Mouse (Mus musculus) CH12.LX (cell line): Measurements from ENCODE around the gene Ccnk. TPM values are rescaled to one million over a fixed set of nuclear protein-coding genes. Genes with fewer than 3 reads are reported as not detected.

Experiments
- DNase-seq: peaks from one replicate; pipeline ENCODE4 v3.0.0-alpha.2; 2013; ENCODE audit errors: extremely low read depth
- H3K27ac ChIP-seq: 2 replicates; pipeline ENCODE4 v1.5.1; 2012; ENCODE audit warnings: low read depth, mild to moderate bottlenecking, control low read depth, moderate library complexity; ENCODE audit not compliant: insufficient read depth
- H3K27me3 ChIP-seq: replicated peaks from 2 replicates; pipeline ENCODE3; 2012; ENCODE audit warnings: inconsistent platforms
- H3K36me3 ChIP-seq, 2 experiments: replicated peaks in 1 of 2; 2 replicates each; pipeline versions ENCODE3 to v1.6.1; 2012; ENCODE audit warnings: inconsistent platforms in 1 of 2, low read length in 1 of 2, mild to moderate bottlenecking in 1 of 2, mixed read lengths in 1 of 2, moderate library complexity in 1 of 2; ENCODE audit not compliant: control insufficient read depth in 1 of 2, insufficient read depth in 1 of 2
- H3K4me1 ChIP-seq, 2 experiments: 2 replicates each; pipeline ENCODE4 v1.6.1; 2012; ENCODE audit warnings: inconsistent platforms in 1 of 2, moderate library complexity in 1 of 2; ENCODE audit not compliant: insufficient read depth in 2 of 2, control insufficient read depth in 1 of 2
- H3K4me2 ChIP-seq: 2 replicates; pipeline ENCODE4 v1.6.1; 2012; ENCODE audit warnings: low read depth, mild to moderate bottlenecking, control low read depth; ENCODE audit not compliant: poor library complexity, insufficient read depth, severe bottlenecking
- H3K4me3 ChIP-seq, 3 experiments: fragments of 150-350 bp in 1 of 3; sonication (generic) in 1 of 3; replicated peaks in 1 of 3; 2 replicates each; pipeline versions ENCODE3 to v1.5.1; 2011 to 2012; ENCODE audit warnings: low read depth in 2 of 3, low read length in 2 of 3, mild to moderate bottlenecking in 2 of 3, moderate library complexity in 2 of 3, control low read depth in 1 of 3, improper control_type of control experiment in 1 of 3, inconsistent platforms in 1 of 3, mixed read lengths in 1 of 3; ENCODE audit not compliant: poor library complexity in 1 of 3
- H3K79me2 ChIP-seq: replicated peaks from 2 replicates; pipeline ENCODE4 v1.6.1; 2012; ENCODE audit warnings: mild to moderate bottlenecking, moderate library complexity; ENCODE audit not compliant: control insufficient read depth, poor library complexity, insufficient read depth, severe bottlenecking; ENCODE audit errors: extremely low read depth
- H3K9ac ChIP-seq: 2 replicates; pipeline ENCODE4 v1.6.1; 2012; ENCODE audit warnings: low read depth, mild to moderate bottlenecking, control low read depth, moderate library complexity; ENCODE audit not compliant: insufficient read depth
- H3K9me3 ChIP-seq: replicated peaks from 2 replicates; pipeline ENCODE3; 2012; ENCODE audit warnings: low read length, inconsistent platforms, mixed read lengths
- BHLHE40 ChIP-seq: IDR thresholded peaks from 2 replicates; pipeline ENCODE4 v1.6.1; 2011; ENCODE audit warnings: mild to moderate bottlenecking, low read depth, low read length, improper control_type of control experiment
- CHD2 ChIP-seq: IDR thresholded peaks from 2 replicates; pipeline ENCODE4 v1.6.1; 2011; ENCODE audit warnings: low read length, improper control_type of control experiment
- EP300 ChIP-seq: IDR thresholded peaks from 2 replicates; pipeline ENCODE4 v1.6.1; 2011; ENCODE audit warnings: low read length, improper control_type of control experiment
- ETS1 ChIP-seq: conservative IDR thresholded peaks from 2 replicates; pipeline ENCODE4 v1.6.1; 2012; ENCODE audit warnings: low read depth, mild to moderate bottlenecking, inconsistent platforms, low read length, improper control_type of control experiment, moderate library complexity
- IRF4 ChIP-seq: IDR thresholded peaks from 2 replicates; pipeline ENCODE4 v1.6.1; 2014; ENCODE audit warnings: low read depth, mild to moderate bottlenecking, inconsistent platforms, low read length, improper control_type of control experiment
- MAX ChIP-seq: IDR thresholded peaks from 2 replicates; pipeline ENCODE4 v1.6.1; 2011; ENCODE audit warnings: low read length, improper control_type of control experiment
- MEF2A ChIP-seq: IDR thresholded peaks from 2 replicates; pipeline ENCODE4 v1.6.1; 2014; ENCODE audit warnings: low read depth, mild to moderate bottlenecking, inconsistent platforms, low read length, improper control_type of control experiment, borderline replicate concordance
- MXI1 ChIP-seq: IDR thresholded peaks from 2 replicates; pipeline ENCODE4 v1.6.1; 2011; ENCODE audit warnings: mild to moderate bottlenecking, low read depth, low read length, improper control_type of control experiment
- NRF1 ChIP-seq: IDR thresholded peaks from 2 replicates; pipeline ENCODE4 v1.6.1; 2014; ENCODE audit warnings: low read depth, mild to moderate bottlenecking, inconsistent platforms, low read length, improper control_type of control experiment, moderate library complexity
- POLR2AphosphoS2 ChIP-seq: IDR thresholded peaks from 2 replicates; pipeline ENCODE4 v1.6.1; 2011; ENCODE audit warnings: low read depth, low read length, improper control_type of control experiment
- SMC3 ChIP-seq: IDR thresholded peaks from 2 replicates; pipeline ENCODE4 v1.6.1; 2011; ENCODE audit warnings: low read depth, low read length, improper control_type of control experiment
- TCF12 ChIP-seq: IDR thresholded peaks from 2 replicates; pipeline ENCODE4 v1.6.1; 2014; ENCODE audit warnings: low read depth, mild to moderate bottlenecking, inconsistent platforms, low read length, improper control_type of control experiment
- UBTF ChIP-seq: IDR thresholded peaks from 2 replicates; pipeline ENCODE4 v1.6.1; 2012; ENCODE audit warnings: low read depth, mild to moderate bottlenecking, inconsistent platforms, low read length, improper control_type of control experiment, moderate library complexity
- USF1 ChIP-seq: IDR thresholded peaks from 2 replicates; pipeline ENCODE4 v1.6.1; 2014; ENCODE audit warnings: low read depth, mild to moderate bottlenecking, inconsistent platforms, low read length, improper control_type of control experiment
- USF2 ChIP-seq: conservative IDR thresholded peaks from 2 replicates; pipeline ENCODE4 v1.6.1; 2011; ENCODE audit warnings: low read depth, low read length, improper control_type of control experiment
- dilution Hi-C: fragments of 300-500 bp; cut with MboI; formaldehyde crosslinking; loops from 2 replicates; pipeline ENCODE4 v1.14.3; 2020; ENCODE audit warnings: low sequenced_read_pairs; ENCODE audit not compliant: extremely low pct_unique_long_range_greater_than_20kb, extremely low pct_ligation_motif_present
- in situ Hi-C: fragments of 300-500 bp; cut with MboI; formaldehyde crosslinking; loops from 3 replicates; pipeline ENCODE4 v1.14.3; 2019; ENCODE audit warnings: low sequenced_read_pairs, low pct_ligation_motif_present, low pct_unique_long_range_greater_than_20kb, mixed read lengths
- polyA plus RNA-seq: library from polyadenylated mRNA; unstranded; fragments of >175 nt; gene quantifications from 2 replicates; pipeline ENCODE4 v1.2.1, GENCODE M21; 2012; ENCODE audit warnings: low read depth; ENCODE audit not compliant: insufficient read length
- total RNA-seq, 2 experiments: library from RNA; depleted of rRNA; stranded (reverse); fragments of 300-350 nt in 1 of 2; fragments of >200 nt in 1 of 2; gene quantifications; 2 replicates each; pipeline ENCODE4 v1.2.3; 2012 to 2014

Ccnk gene
- total and polyA plus RNA-seq, 3 experiments = 9.2 to 66.8 (median 10.1) TPM

DNA sequence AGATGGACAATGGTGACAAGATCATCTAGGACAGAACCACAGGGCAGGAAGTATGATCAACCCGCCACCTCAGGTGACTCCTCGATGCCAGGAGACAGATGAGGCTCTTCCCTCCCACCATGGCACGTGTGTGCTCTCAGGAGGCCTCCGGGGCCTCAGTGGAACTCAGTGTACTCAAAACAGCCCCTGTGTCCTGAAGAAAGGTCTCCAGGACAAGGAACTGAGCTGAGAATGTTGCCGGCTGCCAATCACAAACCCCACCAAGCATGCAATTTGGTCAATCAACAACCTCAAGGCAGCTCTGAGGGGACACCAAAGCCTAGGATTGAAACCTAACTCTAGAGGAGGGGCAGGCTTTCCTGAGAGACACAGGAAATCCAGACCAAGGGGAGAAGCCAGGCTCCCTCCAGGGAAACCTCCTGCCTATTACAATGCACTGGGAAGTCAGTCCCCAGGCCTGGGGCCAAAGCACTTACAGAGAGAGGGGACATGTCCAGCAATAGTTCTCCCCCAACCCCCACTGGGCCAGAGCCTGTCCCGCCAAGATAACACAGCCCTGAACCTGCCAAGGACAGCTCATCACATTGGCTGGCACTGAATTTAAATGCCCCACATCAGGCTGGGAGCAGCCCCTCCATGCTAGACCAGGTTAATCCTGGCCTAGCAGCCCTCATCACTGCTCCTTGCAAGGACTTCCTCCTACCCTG is 58.1 kb downstream of the Ccnk start:
- no peak for DNase-seq
- TF ChIP-seq MEF2A = no peak
- TF ChIP-seq ETS1 = peak; percentile 26; the same call in 1 of the 2 replicates
- TF ChIP-seq IRF4 = no peak
- TF ChIP-seq CHD2 = no peak
- TF ChIP-seq BHLHE40 = peak; percentile 85
- TF ChIP-seq, all 38 proteins: peak for 2
- H3K4me2 ChIP-seq = no peak overlapping the region
- peaks cover 0 to 20% of the 10 kb centered on the region in 2 experiments for H3K36me3 ChIP-seq
- no peak overlapping the region for H3K4me3 ChIP-seq
- in situ Hi-C loops (loop anchor here (5.0 kb wide), 1 partner anchor 35 kb away; no protein-coding TSS in a partner anchor), dilution Hi-C loops (no loop called here)
- H3K79me2 ChIP-seq = no peaks in the 10 kb centered on the region
- no peaks in the 10 kb centered on the region for H3K9me3 ChIP-seq
- H3K27me3 ChIP-seq = no peaks in the 10 kb centered on the region
- no peak overlapping the region for H3K9ac ChIP-seq
- H3K27ac ChIP-seq = no peak overlapping the region
- peaks cover 18 to 98% of the 10 kb centered on the region in 2 experiments for H3K4me1 ChIP-seq

- H3K36me3 ChIP-seq = peaks cover 0 to 27% of the 10 kb centered on the region in 2 experiments
- no peak overlapping the region for H3K27ac ChIP-seq
- no peak overlapping the region for H3K4me3 ChIP-seq
- no peak overlapping the region for H3K9ac ChIP-seq
- no peaks in the 10 kb centered on the region for H3K79me2 ChIP-seq
- TF ChIP-seq BHLHE40 = peak; percentile 95
- TF ChIP-seq POLR2AphosphoS2 = no peak
- peak; percentile 56; the same call in 1 of the 2 replicates for TF ChIP-seq TCF12
- no peak; the same call in 1 of the 2 replicates for TF ChIP-seq USF2
- peak; percentile 51 for TF ChIP-seq USF1
- TF ChIP-seq ETS1 = peak; percentile 82
- peak; percentile 46; the same call in 1 of the 2 replicates for TF ChIP-seq MAX
- peaks cover 18 to 98% of the 10 kb centered on the region in 2 experiments for H3K4me1 ChIP-seq
- DNase-seq = peak; percentile 50
- no peaks in the 10 kb centered on the region for H3K9me3 ChIP-seq
- no peaks in the 10 kb centered on the region for H3K27me3 ChIP-seq
- in situ Hi-C loops = loop anchor here (5.0 kb wide), 1 partner anchor 34 kb away; no protein-coding TSS in a partner anchor
- dilution Hi-C loops = no loop called here
- no peak overlapping the region for H3K4me2 ChIP-seq
Measured at GRCm38 (mm10) chr12:108238395-108239035, 59.1 kb downstream of the Ccnk start.

GRCm38 (mm10) chr12:108239441-108239840 is 60.1 kb downstream of the Ccnk start:
- DNase-seq = no peak
- H3K4me1 ChIP-seq = peaks cover 18 to 98% of the 10 kb centered on the region in 2 experiments
- H3K4me2 ChIP-seq = no peak overlapping the region
- no peaks in the 10 kb centered on the region for H3K27me3 ChIP-seq
- H3K79me2 ChIP-seq = no peaks in the 10 kb centered on the region
- H3K4me3 ChIP-seq = no peak overlapping the region
- in situ Hi-C loops = loop anchor here (5.0 kb wide), 1 partner anchor 33 kb away; no protein-coding TSS in a partner anchor
- no peak for TF ChIP-seq USF1
- no peak for TF ChIP-seq ETS1
- no peak for TF ChIP-seq SMC3
- no peak for TF ChIP-seq UBTF
- no peak for TF ChIP-seq BHLHE40
- peak; percentile 44; the same call in 1 of the 2 replicates for TF ChIP-seq NRF1
- no peak for TF ChIP-seq EP300
- TF ChIP-seq MXI1 = no peak
- no peaks in the 10 kb centered on the region for H3K9me3 ChIP-seq
- no peak overlapping the region for H3K27ac ChIP-seq
- no peak overlapping the region for H3K9ac ChIP-seq
- peaks cover 0 to 32% of the 10 kb centered on the region in 2 experiments for H3K36me3 ChIP-seq
- dilution Hi-C loops = no loop called here
